Mouse (Mus musculus) mesoderm, embryonic 11.5 days (tissue): ENCODE data around the gene Gpr33.

ENCODE experiments used
- DNase-seq: peaks from one replicate; pipeline ENCODE4 v3.0.0-alpha.2; 2012; ENCODE audit warnings: low read depth, low spot score

The Gpr33 gene

DNA sequence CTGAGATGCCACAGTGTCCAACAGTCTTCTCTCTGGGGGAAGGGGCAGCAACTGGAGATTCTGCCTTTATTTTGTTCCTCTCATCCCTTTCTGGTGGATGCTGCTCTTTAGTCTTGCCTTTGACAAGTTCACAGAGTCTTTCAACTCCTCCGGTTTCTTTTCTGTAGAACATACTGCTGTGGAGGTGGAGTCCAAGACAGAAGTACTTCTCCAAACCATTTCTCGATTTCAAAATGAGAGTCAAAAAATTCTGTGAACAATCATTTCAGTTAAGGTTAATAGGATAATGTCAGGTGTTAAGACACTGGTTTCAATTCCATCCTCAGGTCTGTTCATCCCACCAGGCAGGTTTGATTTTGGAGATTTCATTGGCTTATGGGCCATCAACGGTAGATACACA is at the start of gene Gpr33:
Gpr33 (minus strand) TSS at position 101 of the 400 bp plus-strand sequence.
- no peak for DNase-seq

DNA sequence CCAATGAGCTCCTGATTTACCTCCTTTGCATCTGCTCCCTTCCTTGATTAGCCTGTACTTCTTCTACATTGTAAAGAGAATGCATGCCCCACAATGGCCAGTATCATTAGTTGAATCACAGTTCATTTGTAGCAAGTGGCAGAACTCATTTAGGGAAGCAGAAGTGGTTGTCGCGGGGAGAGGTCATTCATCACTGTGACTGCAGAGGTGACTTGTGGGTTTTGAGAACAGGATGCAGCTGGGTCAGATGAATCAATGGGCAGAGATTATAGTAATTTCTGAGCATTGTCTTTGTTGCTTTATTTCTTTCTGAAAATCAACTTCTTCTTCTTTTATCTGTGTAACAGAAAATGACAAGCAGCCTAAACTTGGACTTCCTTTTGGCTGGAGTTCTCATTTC is 21.5 kb upstream of the Gpr33 start:
- no peak for DNase-seq

DNA sequence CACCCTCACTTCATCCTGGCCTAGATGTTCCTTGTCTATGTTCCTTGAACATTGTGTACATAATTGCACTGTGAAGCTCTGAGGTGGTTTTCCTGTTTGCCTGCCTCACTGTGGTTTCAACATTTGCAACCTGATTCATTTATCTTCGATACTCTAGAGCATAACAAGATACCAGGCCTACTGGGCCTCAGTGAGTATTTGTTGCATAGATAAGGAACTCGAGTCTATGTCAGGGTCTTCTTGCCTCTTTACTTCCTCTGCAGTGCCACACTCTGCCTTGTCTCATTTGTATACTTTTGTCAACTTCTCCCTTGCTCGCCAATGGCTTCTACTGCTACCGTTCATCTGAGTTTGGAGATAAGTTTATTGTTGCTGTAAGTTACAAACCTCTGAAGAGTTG is 18.5 kb upstream of the Gpr33 start:
- no peak for DNase-seq

DNA sequence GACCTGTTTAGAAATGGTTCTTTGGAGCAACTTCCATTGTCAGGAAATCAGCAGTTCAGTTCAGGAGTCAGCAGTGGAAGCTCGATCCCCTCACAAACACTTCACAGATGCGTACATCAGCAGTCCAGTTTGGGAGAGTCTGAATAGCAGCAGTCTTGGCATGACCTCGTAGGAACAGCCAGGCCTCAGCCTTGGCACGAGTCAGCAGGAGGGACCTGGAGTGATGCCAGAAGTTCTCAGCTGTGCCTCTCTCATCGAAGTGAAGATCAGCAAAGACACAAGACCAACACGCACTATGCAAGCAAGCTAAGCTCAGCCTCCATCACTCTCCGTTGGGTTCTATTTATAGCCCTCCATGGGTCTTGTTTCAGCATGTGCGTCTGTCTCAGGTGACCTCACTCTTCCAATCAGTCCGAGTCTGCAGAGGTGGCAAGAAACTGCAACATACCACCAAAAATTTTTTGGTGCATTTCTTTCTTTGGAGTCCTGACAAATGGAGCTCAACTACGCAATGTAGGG is 15.0 kb upstream of the Gpr33 start:
- no peak for DNase-seq

DNA sequence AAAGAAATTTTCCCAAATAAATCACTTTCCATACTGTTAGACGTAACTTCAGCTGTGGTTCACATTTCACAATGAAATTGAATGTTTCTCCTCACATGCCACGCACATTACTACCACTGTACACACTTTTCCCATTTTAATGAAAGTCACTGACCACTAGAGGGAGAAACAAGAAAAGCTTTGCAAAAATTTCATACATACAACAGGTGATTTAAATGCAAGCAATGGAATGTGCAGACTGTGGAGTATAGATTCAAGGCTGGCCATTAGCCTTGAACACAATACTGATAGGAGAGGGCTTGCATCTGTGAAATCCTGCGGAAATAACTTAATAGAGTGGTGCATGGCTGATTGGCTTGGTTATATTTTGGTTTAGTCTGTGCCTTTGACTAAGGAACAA is 10.5 kb upstream of the Gpr33 start:
- peak; percentile 56 for DNase-seq

DNA sequence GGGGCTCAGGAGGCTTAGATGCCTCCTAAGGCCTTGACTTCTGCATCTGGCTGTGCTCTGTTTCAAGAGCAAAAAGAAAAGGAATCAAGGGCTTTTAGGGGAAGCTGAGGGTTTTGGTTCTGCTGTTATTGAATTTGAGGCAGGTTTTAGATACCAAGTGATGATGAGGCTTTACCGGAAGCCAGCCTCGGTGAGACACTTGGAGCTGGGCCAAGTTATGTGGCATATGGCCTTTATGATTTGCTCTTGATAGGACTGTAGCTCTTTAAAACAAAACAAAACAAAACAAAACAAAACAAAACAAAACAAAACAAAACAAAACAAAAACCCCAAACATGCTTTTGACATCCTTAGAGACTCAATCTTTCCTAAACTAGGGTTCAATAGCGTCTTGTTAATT is 7.1 kb upstream of the Gpr33 start:
- no peak for DNase-seq

DNA sequence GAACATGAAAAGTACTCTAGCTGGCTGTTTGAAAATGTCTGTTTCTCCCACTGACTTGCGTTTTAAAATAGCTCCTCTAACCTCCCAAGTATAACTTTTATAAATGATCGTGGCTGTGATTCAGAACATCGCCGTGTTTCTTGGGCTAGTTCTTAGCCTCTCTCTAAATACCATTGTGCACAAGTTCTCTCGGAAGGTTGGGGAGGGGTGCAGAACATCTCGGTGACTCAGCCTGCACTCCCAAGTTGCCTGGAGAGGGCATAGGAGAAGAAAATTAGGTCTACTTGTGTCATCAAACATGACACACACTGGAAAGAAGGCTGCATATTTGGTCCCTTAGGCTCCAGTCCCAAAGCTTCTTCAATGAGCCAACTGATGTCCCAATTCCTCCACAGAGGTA is 4.4 kb upstream of the Gpr33 start:
- DNase-seq: no peak

DNA sequence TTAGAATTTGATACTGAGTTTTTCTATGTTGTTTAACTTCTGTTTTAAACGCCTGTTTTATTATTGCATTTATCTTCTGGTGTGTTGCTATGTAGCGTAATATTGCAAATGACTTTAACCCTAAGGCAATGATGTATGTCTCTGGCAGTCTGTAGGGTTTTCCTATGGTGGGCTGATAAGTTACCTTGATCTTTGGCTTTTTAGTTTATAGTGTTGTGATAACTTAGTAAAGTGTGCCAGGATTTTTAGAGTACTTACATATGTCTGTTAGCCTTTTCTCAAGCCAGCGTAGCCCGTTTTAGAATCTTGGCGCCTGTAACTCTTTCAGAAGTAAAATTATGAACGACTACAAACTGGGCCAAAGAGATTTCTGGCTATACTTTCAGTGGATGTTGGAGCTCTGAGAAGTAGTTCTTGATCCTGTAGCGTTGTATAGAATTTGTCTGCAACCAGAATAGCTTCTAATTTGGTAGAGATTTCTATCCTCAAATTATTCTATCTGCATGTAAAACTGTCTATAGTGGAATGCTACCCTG is 13.3 kb downstream of the Gpr33 start:
- no peak for DNase-seq

DNA sequence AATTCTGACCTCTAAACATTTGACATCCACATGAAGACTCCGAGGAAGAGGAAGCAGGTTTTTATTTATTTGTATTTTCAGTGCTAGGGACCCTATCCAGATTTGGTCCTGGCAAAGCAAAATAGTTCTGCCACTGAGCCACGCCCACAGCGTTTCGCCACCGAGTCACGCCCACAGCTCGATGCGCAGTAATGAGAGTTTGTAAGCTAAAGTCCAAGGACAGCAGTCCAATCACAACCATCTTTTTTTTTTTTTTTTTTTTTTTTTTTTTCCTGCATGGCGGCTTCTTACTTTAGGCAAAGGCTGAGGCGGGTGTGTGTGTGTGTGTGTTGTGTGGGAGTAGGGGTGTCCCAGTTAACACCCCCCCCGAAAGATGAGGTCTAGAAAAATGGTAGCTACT is 13.8 kb downstream of the Gpr33 start:
- DNase-seq: no peak

DNA sequence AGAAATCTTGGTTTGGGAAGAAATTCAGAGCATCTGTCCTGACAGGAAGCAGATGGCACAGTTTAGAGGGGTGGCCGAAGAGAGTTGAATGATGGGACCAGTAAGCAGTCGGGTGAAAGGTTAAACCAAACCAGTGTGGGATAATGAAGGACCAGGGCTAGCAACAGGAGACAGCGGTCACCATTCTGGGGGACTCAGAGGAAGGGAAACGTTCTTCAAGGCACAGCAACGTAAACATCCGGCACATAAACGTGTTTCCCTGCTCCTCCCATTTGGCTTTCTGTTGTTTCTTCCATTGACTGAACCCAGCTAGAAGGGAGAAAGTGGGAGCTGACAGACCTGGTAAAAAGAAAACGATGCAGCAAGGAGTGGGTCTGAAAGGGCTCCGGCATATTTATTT is 14.6 kb downstream of the Gpr33 start:
- no peak for DNase-seq

DNA sequence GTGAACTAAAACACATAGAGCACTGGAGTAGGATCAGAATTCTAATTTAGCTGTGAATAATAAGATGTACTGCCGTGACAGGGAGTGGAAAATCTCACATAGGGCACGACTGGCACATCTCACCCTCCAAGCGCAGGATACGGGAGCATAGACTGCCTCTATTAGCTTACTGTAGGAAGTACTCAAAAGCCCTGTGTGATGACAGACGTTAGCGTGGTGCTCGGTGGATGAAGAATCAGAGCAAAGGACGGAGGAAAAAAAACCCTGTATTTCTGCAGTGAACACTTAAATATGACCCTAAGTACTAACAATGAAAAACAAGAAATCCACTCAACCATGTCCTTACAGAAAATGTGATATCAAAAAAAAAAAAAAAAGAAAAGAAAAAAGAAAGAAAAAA is 15.7 kb downstream of the Gpr33 start:
- no peak for DNase-seq

DNA sequence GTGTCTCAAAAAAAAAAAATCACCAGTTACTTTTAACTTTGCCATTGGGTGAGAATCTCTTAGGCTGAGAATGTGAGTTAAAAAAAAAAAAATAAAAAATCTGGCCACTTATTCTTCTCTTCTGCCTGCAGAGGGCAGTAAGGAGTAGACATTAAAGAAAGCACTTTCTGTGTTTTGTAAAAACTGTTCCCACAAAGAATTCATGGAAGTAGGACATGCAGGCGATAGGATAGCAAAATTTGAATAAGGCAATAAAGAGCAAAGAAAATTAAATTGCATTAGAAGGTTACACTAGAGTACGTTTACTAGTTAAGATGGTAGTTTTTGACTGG is 17.3 kb downstream of the Gpr33 start:
- DNase-seq: peak; percentile 65

DNA sequence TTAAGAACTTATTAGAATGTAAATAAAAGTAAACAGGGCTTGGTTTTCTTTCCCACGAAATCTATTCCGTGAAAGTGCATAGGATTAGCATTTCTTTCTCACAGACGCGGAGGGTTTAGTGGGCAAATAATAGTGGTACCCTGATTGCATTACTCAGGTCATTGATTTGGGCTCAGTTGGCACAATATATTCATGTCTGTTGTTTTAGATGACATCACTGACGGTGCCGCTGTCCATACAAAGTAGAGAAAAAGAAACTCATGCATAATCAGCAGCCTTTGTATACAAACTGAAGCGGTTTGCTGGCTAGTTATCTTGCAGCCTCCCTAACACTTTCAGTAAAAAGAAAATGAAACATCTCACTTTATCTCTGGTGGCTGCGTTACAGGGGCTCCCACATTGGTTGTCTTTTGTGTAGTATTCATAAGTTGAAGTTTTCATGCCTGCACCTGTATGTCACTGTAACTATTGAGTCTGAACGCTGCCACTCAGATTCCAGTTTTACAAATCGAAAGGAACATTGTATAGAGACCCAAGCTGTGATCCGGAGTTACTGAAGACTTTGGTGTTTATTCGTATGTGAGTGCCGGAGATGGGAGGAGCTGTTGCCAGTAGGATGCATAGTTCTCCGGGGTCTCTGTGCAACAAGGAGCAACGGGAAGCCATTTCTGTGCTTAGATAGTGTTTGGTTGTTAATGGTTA is 17.8 kb downstream of the Gpr33 start:
- no peak for DNase-seq

DNA sequence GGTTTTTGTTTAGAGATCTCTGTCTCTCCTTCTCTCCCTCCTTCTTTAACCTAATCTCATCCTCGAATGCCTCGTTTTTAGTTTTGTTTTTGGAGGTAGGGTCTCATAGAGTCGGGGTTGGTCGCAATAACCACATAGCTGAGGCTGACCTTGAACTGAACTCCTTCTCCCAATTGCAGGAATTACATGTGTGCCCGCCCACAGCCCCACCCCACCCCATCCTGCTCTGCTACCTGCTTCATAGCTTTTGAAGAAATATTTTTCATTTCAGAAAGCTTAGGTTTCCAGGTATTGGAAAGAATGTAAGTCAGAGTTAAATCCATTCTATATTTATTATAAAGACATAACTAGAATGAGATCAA is 21.2 kb downstream of the Gpr33 start:
- no peak for DNase-seq

DNA sequence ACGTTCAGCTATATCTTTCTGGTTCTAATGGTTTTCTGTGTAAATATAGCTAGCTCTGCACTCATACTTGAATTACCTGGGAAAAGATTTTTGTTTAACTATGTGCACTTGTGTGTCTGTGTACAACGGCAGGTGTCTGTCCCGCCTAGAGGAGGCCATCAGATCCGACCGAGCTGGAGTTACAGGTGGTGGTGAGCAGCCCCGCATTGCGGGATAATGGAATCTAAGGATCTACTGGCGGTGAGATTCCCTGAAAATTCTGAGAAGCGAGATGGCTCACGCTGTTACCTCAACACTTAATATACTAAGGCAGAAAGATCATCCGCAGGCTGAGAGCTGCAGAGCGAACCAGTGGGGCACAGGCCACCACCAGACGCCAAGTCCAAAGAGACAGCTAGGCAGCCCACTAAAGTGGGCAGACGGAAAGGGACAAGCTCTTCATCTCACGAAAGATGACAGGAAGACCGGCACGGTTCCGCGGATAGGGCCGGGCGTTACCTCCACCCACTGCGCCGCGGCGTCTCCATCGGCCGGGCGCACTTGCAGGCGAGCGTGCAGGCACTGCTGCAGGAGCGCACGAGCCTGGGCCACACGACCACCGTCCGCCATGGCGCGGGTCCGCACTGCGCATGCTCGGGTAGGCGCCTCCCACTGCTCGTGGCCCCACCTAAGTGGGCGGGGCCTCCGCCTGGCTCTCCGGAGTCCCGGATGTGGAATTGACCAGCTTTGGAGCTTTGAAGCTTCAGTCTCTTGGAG is 21.8 kb downstream of the Gpr33 start, which contains the start of gene Dtd2:
Dtd2 (minus strand) TSS at position 625 of the 756 bp plus-strand sequence.
- peak; percentile 94 for DNase-seq

DNA sequence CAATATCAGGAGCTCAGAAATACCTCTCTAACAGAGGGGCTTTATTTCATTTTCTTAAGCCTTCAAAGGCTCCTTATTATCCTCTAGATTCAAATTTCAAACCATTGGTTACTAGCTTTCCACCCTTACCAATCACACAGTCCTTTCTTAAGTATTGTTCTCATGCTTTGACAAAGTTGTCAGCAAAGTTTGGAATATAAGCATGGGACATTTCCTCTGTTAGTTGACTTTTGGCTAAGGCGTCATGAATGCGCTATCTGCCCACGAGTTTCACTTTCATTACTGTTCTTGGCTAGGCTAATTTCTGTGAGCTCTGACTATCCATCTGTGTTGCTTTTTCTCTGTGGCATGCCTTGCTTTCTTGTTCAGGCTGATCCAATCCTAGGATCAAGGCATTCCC is 25.1 kb downstream of the Gpr33 start:
- no peak for DNase-seq

DNA sequence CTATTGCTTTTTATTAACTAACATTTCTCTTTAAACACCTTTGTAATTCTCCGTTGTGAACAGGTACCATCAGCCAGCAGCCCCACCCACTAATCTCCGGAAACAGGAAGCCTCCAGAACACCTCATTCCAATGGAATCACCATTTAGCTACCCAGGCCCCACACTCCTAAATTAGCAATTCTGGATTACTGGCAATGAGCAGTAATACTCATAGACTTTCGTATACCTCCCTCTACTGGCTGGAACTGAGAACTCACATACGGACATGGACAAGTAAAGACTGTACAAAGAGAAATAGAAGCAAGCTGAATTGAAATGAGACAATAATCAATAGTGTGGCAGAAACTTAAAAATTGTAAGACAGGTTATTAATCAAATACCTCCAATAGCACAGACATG is 26.3 kb downstream of the Gpr33 start:
- DNase-seq: peak; percentile 63

DNA sequence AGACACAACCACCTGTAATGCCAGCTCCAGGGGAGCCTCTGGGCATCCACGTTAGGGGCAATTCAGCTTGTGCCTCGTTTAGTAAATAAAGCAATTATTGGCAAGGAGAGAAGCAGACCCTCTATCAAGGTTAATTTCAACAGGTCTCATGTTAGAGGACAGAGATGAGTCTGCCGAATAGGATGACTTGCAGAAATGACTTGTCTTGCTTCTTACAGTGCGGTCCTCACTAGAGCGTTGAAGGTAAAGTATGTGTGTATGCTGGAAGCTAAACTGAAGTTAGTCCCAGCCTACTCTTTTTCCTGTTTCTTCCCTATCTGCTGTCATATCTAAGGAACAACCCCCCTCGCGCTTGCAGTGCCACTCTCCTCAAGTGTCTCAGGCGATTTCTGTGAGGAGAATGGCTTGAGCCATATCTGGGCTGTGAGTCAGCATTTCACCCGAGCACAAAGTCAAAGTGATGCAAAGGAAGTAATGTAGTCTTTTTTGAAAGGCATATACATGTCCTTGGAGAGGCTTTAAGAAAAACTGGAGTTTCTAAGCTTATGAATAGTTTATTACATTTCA is 29.4 kb downstream of the Gpr33 start:
- DNase-seq: no peak

DNA sequence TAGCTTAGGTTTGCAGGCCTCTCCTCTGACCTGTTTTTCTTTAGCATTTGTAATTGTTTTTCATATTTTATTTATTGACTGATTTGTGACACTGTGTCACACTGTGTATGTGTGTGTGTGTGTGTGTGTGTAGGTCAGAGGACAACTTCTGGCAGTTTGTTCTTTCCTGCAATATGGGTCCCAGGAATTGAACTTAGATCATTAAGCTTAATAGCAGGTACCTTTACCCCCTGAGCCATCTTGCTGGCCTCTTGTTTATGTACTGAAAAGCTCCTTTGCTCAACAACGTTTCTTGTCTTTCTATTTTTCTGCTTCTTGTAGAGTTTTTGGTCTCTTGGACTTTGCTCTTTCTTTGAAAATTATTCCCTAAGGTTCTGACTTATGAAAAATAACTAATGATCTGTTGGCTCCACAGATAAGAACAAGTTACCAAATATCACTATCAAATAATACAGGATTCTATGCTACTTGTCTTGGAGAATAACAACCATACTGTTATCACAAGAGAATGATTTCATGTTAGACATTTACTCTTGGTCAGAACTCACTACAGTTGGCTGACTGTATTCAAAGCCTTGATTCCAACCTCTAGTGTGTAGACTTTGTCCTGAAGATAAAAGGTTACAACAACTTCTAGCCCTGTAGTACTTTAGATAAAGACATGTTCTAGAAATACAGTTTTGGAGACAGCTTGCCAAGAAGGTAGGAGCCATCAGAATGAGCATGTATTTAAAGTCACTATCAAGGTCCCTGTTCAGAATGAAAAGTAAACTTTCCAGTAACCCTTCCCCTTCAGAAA is 31.9 kb downstream of the Gpr33 start:
- no peak for DNase-seq

DNA sequence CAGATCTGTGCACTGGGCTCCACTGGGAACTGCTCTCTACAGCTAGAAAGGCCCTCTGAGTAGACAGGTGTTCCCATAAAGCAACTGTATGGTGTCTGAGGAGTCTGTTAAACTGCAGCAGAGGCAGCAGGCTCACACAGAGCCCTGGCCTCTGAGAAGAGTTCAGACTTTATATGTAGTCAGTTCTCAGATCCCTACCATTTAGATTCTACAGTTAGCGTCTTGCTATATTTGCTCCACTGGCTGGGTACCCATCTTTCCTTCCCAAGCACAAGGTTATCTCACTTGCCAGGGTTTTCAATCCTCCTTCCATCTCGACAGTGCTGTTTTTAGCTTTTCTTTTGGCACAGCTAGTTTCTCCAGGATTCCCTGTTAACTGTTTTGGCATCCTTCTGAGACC is 37.2 kb downstream of the Gpr33 start:
- no peak for DNase-seq

DNA sequence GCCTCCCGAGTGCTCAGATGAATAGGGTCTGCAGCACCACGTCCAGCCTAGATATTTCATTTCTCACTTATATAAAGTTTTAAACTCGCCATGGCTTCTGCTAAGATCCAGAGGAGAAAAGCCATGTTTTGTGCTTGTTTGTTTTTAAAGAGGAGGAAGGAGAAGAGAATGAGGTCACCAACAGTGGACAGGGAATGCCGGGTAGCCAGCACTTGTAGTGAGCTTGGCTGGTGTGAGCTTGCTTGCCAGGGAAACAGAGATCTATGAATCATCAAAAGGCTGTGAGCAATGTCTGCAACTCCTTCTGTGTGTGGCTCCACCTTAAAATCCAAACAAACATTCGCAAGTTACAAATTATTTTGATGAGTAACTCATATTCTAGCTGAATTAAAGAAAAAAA is 39.3 kb downstream of the Gpr33 start:
- DNase-seq: no peak

DNA sequence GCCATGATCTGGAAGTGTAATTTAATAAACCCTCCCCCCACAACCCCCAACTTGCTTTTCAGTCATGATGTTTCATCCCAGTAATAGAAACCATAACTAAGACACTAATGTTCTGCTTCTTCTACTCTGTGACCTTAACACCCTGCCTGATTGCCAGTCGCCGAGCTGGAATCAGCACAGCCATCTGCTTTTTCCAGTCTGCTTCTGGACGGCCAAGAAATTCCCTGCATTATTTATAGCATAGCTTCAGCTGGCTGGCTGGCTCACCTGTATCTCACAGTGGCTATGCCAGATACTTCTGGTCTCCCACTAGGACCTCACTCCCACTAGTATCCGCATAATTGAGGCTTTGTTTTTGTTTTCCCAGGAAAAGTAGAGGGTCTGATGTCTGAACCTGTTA is 42.0 kb downstream of the Gpr33 start:
- DNase-seq: no peak
